Mouse (Mus musculus) midbrain, embryonic 13.5 days (tissue): ENCODE data around the gene Ski. TPM values are rescaled to one million over a fixed set of nuclear protein-coding genes. Genes with fewer than 3 reads are reported as not detected.
A peak's percentile ranks its signal among the peaks of the same experiment; 100 is the strongest.
"Not testable (repeated sequence)": the region's sequence is repeated elsewhere in the genome, so short reads cannot be mapped to it uniquely, and the experiment has no call there.

Source experiments
- ATAC-seq: fragments of 200-750 bp; cut with Nextera tagmentation; 2 replicates; pipeline ENCODE4 v1.8.0; 2017; ENCODE audit warnings: mild to moderate bottlenecking, moderate TSS enrichment, moderate library complexity
- H3K27ac ChIP-seq: fragments of 300-500 bp; sonication (generic); 2 replicates; pipeline ENCODE4 v1.5.1; 2015; ENCODE audit warnings: inconsistent platforms, mild to moderate bottlenecking, moderate library complexity
- H3K27me3 ChIP-seq: fragments of 300-500 bp; sonication (generic); 2 replicates; pipeline ENCODE4 v1.6.1; 2015; ENCODE audit warnings: mild to moderate bottlenecking, inconsistent platforms
- H3K36me3 ChIP-seq: fragments of 300-500 bp; sonication (generic); 2 replicates; pipeline ENCODE4 v1.6.1; 2015; ENCODE audit warnings: mild to moderate bottlenecking, inconsistent platforms
- H3K4me1 ChIP-seq: fragments of 300-500 bp; sonication (generic); replicated peaks from 2 replicates; pipeline ENCODE4 v1.6.1; 2015; ENCODE audit warnings: inconsistent platforms
- H3K4me2 ChIP-seq: fragments of 300-500 bp; sonication (generic); replicated peaks from 2 replicates; pipeline ENCODE4 v1.6.1; 2015; ENCODE audit warnings: moderate library complexity, mild to moderate bottlenecking, inconsistent platforms
- H3K4me3 ChIP-seq: fragments of 300-500 bp; sonication (generic); replicated peaks from 2 replicates; pipeline ENCODE4 v1.5.1; 2015; ENCODE audit warnings: mild to moderate bottlenecking, inconsistent platforms
- H3K9ac ChIP-seq: fragments of 300-500 bp; sonication (generic); replicated peaks from 2 replicates; pipeline ENCODE4 v1.6.1; 2015; ENCODE audit warnings: mild to moderate bottlenecking, inconsistent platforms
- H3K9me3 ChIP-seq: fragments of 300-500 bp; sonication (generic); 2 replicates; pipeline ENCODE4 v1.6.1; 2016; ENCODE audit warnings: mild to moderate bottlenecking, inconsistent platforms
- WGBS: fragments of 180-500 bp; shearing (Covaris S2); methylation state at CpG from one replicate; pipeline ENCODE4 v1.1.7; 2015; 5-methylcytosine and 5-hydroxymethylcytosine counted together
- polyA plus RNA-seq: library from polyadenylated mRNA; unstranded; fragments of >200 nt; fragmentation: Nextera tagmentation; extraction: Ambion mirVana; gene quantifications from 2 replicates; pipeline ENCODE4 v1.2.1, GENCODE M21; 2015

Ski gene
- 9.3 and 9.9 TPM in 2 replicates for polyA plus RNA-seq

DNA sequence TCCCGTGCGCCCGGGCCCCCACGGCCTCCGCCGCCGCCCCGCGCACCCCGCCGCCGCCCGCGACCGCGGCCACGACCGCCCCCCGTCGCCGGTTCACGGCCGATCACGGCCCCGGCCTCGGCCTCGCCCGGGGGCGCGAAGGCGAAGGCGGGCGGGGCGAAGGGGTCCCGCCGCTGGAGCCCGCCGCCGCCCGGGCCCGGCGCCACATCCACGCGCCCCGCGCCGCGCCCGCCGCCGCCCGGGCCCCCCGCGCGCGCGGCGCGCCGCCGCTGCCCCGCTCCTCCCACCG, at the start of gene Ski:
Gene Ski, minus strand, starts transcription at position 41 of the 289 bp plus-strand sequence.
- no peak for ATAC-seq
- no peaks in the 10 kb centered on the region for H3K9me3 ChIP-seq

DNA sequence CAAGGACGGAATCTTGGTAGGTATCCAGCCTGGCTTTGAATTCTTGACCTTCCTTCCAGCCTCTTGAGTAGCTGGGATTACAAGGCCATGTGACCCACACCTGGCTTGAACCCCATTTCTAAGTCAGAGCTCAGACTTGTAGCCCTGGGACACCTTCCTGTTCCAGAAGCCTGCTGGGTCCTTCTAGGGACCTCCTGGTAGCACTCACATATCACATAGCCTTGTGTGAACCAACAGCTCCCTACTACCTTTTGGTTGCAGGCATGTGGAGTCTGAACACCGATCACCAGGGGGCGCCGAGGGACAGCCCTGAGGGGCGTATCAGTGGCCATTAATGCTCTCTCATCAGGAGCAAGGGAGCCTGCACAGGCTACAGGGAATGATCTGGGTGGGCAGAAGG, 46.0 kb upstream of the Ski start:
- Histone ChIP-seq H3K4me3 (no peak overlapping the region), H3K27ac (no peak overlapping the region), H3K9me3 (no peaks in the 10 kb centered on the region), H3K36me3 (peaks cover 53% of the 10 kb centered on the region), H3K27me3 (no peaks in the 10 kb centered on the region), H3K4me2 (no peak overlapping the region), H3K4me1 (0 out of 2 replicates have a peak, but pooled peaks cover 3% of the 10 kb centered on the region), H3K9ac (no peak overlapping the region)
- no peak for ATAC-seq
- 46% methylated on average over 5 of the region's 5 CpGs for WGBS

More for the DNA sequence above, at the start of gene Ski:
- H3K27me3 ChIP-seq, result peaks cover 3% of the 10 kb centered on the region; the same call in 1 of the 2 replicates
- H3K36me3 ChIP-seq, result no peaks in the 10 kb centered on the region
- WGBS, result no CpG with 5 or more reads among the region's 63 CpGs
- peak within 1 kb of the TSS; percentile 98 for H3K4me2 ChIP-seq
- H3K27ac ChIP-seq, result peak within 1 kb of the TSS; percentile 94
- peaks cover 48% of the 10 kb centered on the region for H3K4me1 ChIP-seq
- peak within 1 kb of the TSS; percentile 93 for H3K4me3 ChIP-seq
- peak within 1 kb of the TSS; percentile 97 for H3K9ac ChIP-seq

DNA sequence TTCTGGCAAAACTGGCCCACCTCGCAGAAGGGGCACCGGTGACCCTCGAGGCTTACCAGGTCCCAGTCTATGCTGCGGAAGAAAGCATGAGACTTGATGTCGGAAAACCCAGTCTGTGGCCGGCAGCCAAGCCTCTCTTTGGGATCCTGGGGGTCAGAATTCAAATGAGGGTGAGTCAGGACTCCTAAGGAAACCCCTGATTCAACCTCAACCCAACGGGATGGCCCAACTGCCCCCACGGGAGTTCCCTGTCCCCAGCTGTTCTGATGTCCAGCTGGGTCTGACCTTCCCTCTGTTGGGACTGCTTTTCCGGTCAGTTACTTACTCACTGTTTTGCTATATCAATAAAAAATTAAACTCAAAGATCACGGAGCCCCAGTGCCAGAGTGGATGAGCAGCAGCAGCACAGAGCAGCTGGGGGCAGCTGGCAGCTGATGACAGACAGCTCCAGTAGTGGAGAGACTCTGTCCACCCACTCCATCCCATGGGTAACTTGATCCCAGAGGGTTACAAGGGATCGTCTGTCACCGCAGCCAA, 45.3 kb upstream of the Ski start:
- no peak for ATAC-seq

DNA sequence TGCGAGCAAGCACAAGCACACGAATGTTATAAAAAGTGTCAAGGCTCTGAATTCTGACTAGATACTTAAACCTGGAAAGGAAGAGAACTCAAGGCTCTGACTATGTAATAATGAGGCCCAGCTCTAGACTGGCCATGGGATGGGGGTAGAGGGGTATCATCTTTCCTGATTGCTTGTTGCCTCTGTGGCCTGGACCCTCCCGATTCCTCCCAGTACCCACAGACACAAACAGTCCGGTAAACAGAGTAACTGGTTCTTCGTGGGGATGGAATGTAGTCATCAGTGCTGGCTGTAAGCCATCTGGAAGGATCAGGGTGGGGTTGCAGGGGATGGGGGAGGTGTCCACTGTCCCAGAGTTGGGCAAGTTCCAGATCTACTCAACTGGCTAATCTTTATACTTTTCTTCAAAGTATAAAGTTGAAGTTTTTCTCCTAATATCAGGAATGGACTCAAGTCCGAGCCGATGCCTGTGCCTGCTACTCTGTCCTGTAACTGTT, 44.7 kb upstream of the Ski start:
- H3K9me3 ChIP-seq, result no peaks in the 10 kb centered on the region
- no peak for ATAC-seq
- H3K4me1 ChIP-seq, result 0 out of 2 replicates have a peak, but pooled peaks cover 3% of the 10 kb centered on the region
- 84% methylated on average over 7 of the region's 7 CpGs for WGBS
- H3K9ac ChIP-seq, result no peak overlapping the region
- no peak overlapping the region for H3K4me2 ChIP-seq
- no peak overlapping the region for H3K27ac ChIP-seq
- no peak overlapping the region for H3K4me3 ChIP-seq
- peaks cover 55% of the 10 kb centered on the region for H3K36me3 ChIP-seq
- no peaks in the 10 kb centered on the region for H3K27me3 ChIP-seq

More for the DNA sequence above, 45.3 kb upstream of the Ski start:
- Histone ChIP-seq H3K4me1 (0 out of 2 replicates have a peak, but pooled peaks cover 3% of the 10 kb centered on the region), H3K9ac (no peak overlapping the region), H3K4me3 (no peak overlapping the region), H3K36me3 (peaks cover 55% of the 10 kb centered on the region), H3K27me3 (no peaks in the 10 kb centered on the region), H3K27ac (no peak overlapping the region), H3K4me2 (no peak overlapping the region), H3K9me3 (no peaks in the 10 kb centered on the region)
- WGBS, result 72% methylated on average over 12 of the region's 12 CpGs

DNA sequence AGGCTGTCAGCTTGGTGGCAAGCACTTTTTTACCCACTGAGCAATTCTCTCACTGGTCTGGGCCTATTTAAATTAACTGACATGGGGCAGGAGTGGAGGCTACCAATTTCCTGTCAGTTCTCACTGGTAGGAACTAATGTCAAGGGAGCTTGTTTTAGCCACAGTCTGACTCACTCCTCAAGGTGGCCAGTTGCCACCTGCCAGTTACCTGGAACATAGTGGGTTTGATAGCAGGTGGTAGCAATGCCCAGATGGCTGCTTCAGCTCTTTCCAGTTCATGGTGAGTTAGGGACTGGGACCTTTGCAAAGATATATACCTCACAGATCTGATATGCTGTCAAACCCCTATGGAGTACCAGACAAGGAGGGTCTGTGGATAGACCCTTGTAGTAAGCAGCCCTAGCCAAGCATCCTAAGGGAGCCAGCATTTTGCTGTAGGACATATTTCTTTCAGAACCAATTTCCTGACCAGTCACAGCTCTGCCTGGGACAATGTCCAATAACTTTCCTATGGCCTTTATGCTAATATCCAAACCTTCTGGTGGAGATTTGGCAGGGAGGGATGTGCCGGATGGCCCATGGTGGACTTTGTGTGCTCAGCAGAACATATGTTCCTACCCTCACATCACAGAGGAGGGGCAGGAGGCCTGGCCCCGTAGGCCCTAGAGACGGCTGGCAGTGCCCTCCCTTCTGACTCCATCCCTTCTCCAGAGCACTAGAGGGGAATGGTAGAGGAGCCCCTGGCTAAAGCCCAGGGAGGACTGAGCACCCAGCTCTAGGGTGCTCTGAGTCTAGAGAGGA, 42.3 kb upstream of the Ski start:
- Histone ChIP-seq H3K27me3 (no peaks in the 10 kb centered on the region), H3K27ac (no peak overlapping the region), H3K4me1 (0 out of 2 replicates have a peak, but pooled peaks cover 3% of the 10 kb centered on the region), H3K36me3 (peaks cover 51% of the 10 kb centered on the region), H3K4me2 (no peak overlapping the region), H3K9ac (no peak overlapping the region), H3K4me3 (no peak overlapping the region), H3K9me3 (peaks cover 3% of the 10 kb centered on the region)
- no peak for ATAC-seq
- WGBS, result 92% methylated on average over 3 of the region's 3 CpGs

DNA sequence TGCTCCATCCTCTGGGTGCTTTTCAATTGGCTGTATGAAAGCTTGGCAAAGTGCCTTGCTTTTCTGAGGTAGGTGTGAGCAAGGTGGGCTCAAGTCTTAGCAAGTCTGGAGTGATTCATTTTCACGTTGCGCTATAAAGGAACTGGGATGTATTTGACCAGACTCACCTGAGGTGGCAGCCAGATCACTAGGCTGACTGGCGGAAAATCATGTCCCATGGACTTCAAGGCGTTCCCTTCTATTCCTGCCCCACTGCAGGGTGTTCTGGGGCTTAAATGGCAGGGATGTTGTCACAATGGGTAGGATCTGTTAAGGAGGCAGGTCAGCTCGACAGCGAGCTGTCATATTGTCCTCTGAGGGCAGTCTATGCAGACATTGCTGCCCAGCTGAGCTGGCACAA, 29.9 kb upstream of the Ski start:
- Histone ChIP-seq H3K4me3 (no peak overlapping the region), H3K9me3 (no peaks in the 10 kb centered on the region), H3K27me3 (no peaks in the 10 kb centered on the region), H3K4me1 (peaks cover 36% of the 10 kb centered on the region), H3K9ac (peak overlapping the region; percentile 48), H3K27ac (no peak overlapping the region), H3K4me2 (peak overlapping the region; percentile 90), H3K36me3 (peaks cover 25% of the 10 kb centered on the region)
- WGBS, result 83% methylated on average over 6 of the region's 6 CpGs
- no peak for ATAC-seq

DNA sequence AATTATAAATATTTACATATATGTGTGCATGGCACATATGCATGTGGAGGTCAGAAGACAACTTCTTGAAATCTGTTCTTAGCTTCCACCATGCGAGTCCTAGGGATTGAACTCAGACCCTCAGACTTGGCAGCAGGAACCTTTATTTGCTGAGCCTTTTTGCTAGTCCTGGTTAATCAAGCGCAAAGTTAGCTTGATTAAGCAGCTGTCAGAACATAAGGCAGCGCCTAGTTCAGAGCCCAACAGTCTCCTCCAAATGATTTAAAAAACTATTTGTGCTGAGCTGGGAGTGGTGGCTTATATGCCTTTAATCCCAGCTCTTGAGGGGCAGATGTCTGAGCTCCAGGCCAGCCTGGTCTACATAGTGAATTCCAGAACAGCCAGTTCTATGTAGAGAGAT, 28.8 kb upstream of the Ski start:
- Histone ChIP-seq H3K9ac (peak overlapping the region; percentile 86), H3K27me3 (no peaks in the 10 kb centered on the region), H3K4me3 (peak overlapping the region; percentile 60), H3K36me3 (peaks cover 14% of the 10 kb centered on the region), H3K27ac (no peak overlapping the region; the same call in 1 of the 2 replicates), H3K4me1 (peaks cover 36% of the 10 kb centered on the region), H3K4me2 (peak overlapping the region; percentile 90), H3K9me3 (no peaks in the 10 kb centered on the region)
- WGBS, result 60% methylated on average over 3 of the region's 3 CpGs
- ATAC-seq, result no peak

DNA sequence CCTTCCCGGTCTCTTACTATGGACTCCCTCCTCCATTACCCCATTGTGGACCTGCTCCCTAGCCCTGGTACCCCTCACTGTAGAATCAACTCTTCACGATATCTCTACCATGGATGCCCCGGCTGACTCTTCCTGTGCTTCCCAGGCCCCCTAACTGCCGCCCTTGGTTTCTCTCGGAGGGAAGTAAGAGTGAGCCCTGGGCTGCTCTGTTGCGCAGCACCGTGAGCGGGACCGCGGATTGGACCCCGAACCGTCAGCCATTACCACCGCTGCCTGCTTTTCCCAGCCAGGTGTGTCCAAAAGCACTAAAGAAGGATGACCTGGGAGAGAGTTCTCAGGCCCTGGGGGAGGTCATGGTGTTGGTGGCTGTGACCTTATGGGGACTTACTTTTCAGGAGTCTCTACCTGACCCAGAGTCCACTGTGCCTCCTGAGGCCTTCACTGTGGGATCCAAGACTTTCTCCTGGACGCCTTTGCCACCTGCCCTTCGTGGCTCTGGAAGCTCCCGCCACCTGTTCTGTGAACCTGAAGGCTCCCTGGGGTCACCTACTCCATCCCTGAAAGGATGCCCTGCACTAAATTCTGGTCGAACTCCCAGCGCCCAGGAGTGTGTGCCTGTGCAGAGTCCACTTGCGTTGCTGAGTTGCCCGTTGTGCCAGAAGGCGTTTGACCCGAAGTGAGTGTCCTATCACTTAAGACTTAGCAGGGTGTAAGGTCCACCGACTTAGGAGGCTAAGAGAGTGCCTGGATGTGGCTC, 28.1 kb upstream of the Ski start:
- 11% methylated on average over 23 of the region's 23 CpGs for WGBS
- Histone ChIP-seq H3K9ac (peak overlapping the region; percentile 86), H3K36me3 (peaks cover 9% of the 10 kb centered on the region), H3K4me1 (peaks cover 36% of the 10 kb centered on the region), H3K27ac (peak overlapping the region; percentile 98), H3K27me3 (no peaks in the 10 kb centered on the region), H3K9me3 (no peaks in the 10 kb centered on the region), H3K4me3 (peak overlapping the region; percentile 60), H3K4me2 (peak overlapping the region; percentile 90)
- peak; percentile 40 for ATAC-seq

DNA sequence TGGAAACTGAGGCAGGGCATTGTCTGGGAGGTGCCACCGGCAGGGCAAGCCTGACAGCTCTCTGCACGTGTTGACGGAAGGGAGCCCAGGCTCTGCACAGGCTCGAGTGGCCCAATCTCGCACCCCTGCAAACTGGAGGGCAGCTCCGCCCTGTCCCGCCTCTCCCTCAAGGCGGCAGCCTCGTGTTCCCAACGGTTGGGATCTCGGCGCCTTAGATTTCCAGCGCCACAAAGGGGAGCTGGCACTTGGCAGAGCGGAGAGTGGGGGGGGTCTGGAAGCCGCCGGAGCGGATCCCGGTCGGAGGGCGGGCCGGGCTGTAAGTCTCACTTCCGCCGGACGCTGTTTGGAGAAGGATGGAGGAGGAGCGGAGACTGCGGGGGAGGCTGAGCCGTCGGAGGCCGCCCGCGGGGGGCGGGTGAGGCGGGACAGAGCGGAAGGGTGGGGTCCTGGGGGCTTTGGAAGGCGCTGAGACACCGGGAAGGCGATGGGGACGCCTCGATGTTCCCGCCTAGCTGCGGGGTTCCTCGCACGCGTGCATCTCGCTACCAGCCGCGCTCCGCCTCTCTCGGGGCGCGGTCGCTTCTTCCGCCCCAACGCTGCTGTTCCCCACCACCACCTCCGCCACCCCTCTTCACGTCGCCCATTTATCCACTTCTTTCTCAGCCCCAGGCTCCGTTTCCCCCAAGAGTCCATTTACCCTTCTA, 27.4 kb upstream of the Ski start, which contains the start of gene Faap20:
Gene Faap20, plus strand, starts transcription at position 155 of the 704 bp plus-strand sequence.
- Histone ChIP-seq H3K4me3 (peak within 1 kb of the TSS; percentile 60), H3K36me3 (peaks cover 9% of the 10 kb centered on the region), H3K4me1 (peaks cover 36% of the 10 kb centered on the region), H3K27me3 (no peaks in the 10 kb centered on the region), H3K4me2 (peak within 1 kb of the TSS; percentile 90), H3K9me3 (no peaks in the 10 kb centered on the region), H3K27ac (peak within 1 kb of the TSS; percentile 98), H3K9ac (peak within 1 kb of the TSS; percentile 86)
- ATAC-seq, result peak; percentile 93
- 0% methylated on average over 55 of the region's 58 CpGs for WGBS

DNA sequence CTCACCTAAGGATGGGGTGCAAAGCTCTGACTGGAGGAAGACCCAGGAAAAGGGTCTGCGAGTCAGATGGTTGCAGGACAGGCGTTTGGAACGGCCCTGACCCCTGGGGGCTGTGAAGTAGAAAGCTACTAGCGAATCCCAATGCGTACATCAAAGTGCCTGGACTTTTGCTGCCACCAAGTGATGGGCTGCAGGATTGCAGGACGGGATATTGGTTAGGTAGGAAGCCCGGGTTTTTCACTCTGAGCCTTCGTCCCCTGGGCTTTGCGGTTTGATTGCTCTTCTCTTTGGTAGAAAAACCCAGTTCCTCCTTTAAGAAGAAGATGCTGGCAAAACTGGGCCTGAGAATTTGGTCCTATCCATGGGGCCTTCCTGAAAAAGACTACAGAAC, 26.9 kb upstream of the Ski start:
- peak overlapping the region; percentile 98 for H3K27ac ChIP-seq
- peak overlapping the region; percentile 60 for H3K4me3 ChIP-seq
- no peaks in the 10 kb centered on the region for H3K27me3 ChIP-seq
- WGBS, result under 1% methylated on average over 9 of the region's 9 CpGs
- H3K9ac ChIP-seq, result peak overlapping the region; percentile 86
- H3K9me3 ChIP-seq, result no peaks in the 10 kb centered on the region
- H3K36me3 ChIP-seq, result peaks cover 7% of the 10 kb centered on the region
- H3K4me2 ChIP-seq, result peak overlapping the region; percentile 90
- peak; percentile 75 for ATAC-seq
- peaks cover 36% of the 10 kb centered on the region for H3K4me1 ChIP-seq

DNA sequence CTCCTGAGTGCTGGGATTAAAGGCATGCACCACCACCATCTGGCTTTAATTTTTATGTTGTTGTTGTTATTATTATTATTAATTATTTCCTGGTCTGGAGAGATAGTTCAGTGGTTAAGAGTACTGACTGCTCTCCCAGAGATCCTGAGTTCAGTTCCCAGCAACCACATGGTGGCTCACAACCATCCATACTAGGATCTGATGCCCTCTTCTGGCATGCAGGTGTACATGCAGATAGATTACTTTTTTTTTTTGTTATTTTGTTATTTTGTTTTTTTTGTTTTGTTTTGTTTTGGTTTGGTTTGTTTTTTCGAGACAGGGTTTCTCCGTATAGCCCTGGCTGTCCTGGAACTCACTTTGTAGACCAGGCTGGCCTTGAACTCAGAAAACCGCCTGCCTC, 25.7 kb upstream of the Ski start:
- H3K36me3 ChIP-seq, H3K9ac ChIP-seq, H3K27ac ChIP-seq, ATAC-seq, H3K9me3 ChIP-seq, H3K4me2 ChIP-seq, H3K27me3 ChIP-seq, H3K4me3 ChIP-seq: not testable (repeated sequence)
- H3K4me1 ChIP-seq, result peaks cover 29% of the 10 kb centered on the region
- WGBS, result 92% methylated on average over 3 of the region's 3 CpGs
